Mouse (Mus musculus): Measurements from ENCODE around the gene Malrd1.
"Not testable (repeated sequence)": the region's sequence is repeated elsewhere in the genome, so short reads cannot be mapped to it uniquely, and the experiment has no call there.

DNA sequence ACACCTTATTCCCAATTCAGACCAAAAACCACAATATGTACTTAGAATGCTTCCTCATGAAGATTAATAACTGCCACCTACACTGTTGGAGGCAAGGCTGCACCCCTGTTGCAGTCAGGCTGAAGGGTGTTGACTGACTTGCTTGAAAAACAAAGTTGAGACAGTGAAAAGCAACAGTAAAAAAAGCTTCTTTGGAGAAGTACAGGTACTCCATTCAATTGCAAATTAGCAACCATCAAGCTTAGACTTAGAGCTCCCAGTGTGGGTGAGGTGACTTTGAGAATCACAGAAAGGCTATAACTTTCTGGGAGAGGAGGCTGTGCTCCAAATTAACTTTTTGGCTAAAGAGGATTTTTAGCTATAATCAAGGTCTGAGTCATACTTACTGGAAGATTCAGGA, 491.4 kb downstream of the Malrd1 start:
- TF ChIP-seq CTCF (IDR thresholded peaks at IDR 0.05; ENCODE audit: control insufficient read depth, insufficient read depth, insufficient replicate concordance, low read depth, low read length); POLR2A (IDR thresholded peaks at IDR 0.05; ENCODE audit: control insufficient read depth, low read depth, low read length): not testable (repeated sequence)

Data from testis, adult 2 months (tissue).